Mouse (Mus musculus): ENCODE data around the gene Gm2174.

DNA sequence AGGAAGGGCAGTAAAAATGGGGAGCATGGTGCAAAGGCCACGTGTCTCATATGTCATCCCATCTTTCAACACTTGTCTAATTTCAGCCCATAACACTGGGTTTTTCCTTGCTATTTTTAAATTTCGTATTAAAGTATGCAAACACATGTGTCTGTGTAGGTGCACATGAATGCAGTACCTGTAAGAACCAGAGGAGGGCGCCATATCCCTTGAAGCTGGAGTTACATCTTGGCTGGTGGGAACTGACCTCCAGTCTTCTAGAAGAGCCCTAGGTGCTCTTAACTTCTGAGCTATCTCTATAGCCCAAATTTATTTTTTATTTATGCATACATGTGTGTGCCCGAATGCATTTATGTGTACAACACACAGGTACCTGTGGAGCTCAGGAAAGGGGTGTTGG, 30.2 kb upstream of the Gm2174 start:
- TF ChIP-seq CTCF (IDR thresholded peaks at IDR 0.05; ENCODE audit: extremely low read depth, insufficient read length, insufficient replicate concordance, low read depth, low read length), result no peak
- no peak for TF ChIP-seq POLR2A (IDR thresholded peaks at IDR 0.05; ENCODE audit: low read depth, low read length)
